Comparison of ENCODE assay signal across 13 mouse cellular contexts in the genomic region with DNA sequence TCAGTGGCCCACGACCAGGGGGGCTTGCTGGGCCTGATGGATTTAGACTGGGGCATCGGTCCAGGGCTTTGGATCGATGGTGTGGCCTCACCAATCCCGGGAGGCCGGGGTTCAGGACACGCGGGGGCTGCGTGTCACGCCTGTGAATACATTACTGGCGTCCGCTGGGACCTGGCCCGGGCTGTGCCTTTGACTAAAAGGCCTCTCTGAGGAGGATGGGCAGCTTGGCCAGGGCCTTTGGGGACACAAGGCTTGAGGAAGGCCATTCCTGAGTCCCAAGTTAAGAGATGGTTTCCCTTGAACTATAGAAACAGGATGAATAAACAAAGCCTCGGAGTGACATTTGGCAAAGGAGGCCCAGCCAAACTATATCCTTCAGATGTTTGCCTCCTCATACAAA. TPM values are rescaled to one million over a fixed set of nuclear protein-coding genes. Genes with fewer than 3 reads are reported as not detected.
A peak's percentile ranks its signal among the peaks of the same experiment; 100 is the strongest.
DNase-seq lines count a peak whose midpoint lies in the region; ATAC-seq and TF ChIP-seq lines count a peak whose summit lies in the region.
"Had no signal": no experiment of that assay in that cellular context is flagged by ENCODE, and none has a peak within 500 bp of the region (broad histone marks: within the 10 kb centered on the region; RNA-seq: fewer than 3 reads in every experiment).

No protein-coding gene starts in this region.

- TF ChIP-seq EP300 in liver, postnatal 0 days (IDR thresholded peaks at IDR 0.05; ENCODE audit: low read depth): no peak

- intact Hi-C loops in heart, postnatal 25 days (cut with DNase I): no loop called here

- H3K27ac ChIP-seq in forebrain, embryonic 13.5 days: peak overlapping the region; percentile 10; the same call in 1 of the 2 replicates
- no peak overlapping the region for H3K27ac ChIP-seq in forebrain, embryonic 16.5 days (ENCODE audit: low read length)
- peak overlapping the region; percentile 80 for H3K27ac ChIP-seq in hindbrain, embryonic 11.5 days (ENCODE audit: low read depth, low read length)
- peak overlapping the region; percentile 79 for H3K27ac ChIP-seq in liver, postnatal 0 days (ENCODE audit: low read depth)
- peak overlapping the region; percentile 32; the same call in 1 of the 2 replicates for H3K27ac ChIP-seq in neural tube, embryonic 12.5 days
- no peak overlapping the region for H3K27ac ChIP-seq in kidney, embryonic 15.5 days

- DNase-seq in hindbrain, embryonic 11.5 days (ENCODE audit: low spot score): peak; percentile 52
- peak; percentile 60 for DNase-seq in liver, postnatal 0 days
- no peak for DNase-seq in right cerebral cortex, postnatal 4 days
- DNase-seq in heart, postnatal 25 days (ENCODE audit: low spot score): no peak
- DNase-seq: cerebellum, postnatal 36 days; gastrocnemius, postnatal 25 days; right cerebral cortex, adult 18-20 months; thymus, postnatal 36 days had no signal

- no peak overlapping the region for H3K9ac ChIP-seq in forebrain, embryonic 13.5 days
- H3K9ac ChIP-seq in forebrain, embryonic 16.5 days (replicated peaks; ENCODE audit: low read depth, low read length): no peak overlapping the region
- H3K9ac ChIP-seq in hindbrain, embryonic 11.5 days (ENCODE audit: low read depth, low read length): 0 out of 2 replicates have a peak overlapping the region, but pooled peaks have one; percentile 16
- no peak overlapping the region for H3K9ac ChIP-seq in liver, postnatal 0 days (replicated peaks)
- H3K9ac ChIP-seq in neural tube, embryonic 12.5 days: 0 out of 2 replicates have a peak overlapping the region, but pooled peaks have one; percentile 17
- H3K9ac ChIP-seq in kidney, embryonic 15.5 days: no peak overlapping the region

- no peak overlapping the region for H3K4me3 ChIP-seq in forebrain, embryonic 13.5 days
- H3K4me3 ChIP-seq in forebrain, embryonic 16.5 days (replicated peaks; ENCODE audit: low read length): no peak overlapping the region
- no peak overlapping the region for H3K4me3 ChIP-seq in hindbrain, embryonic 11.5 days (ENCODE audit: low read depth, low read length)
- H3K4me3 ChIP-seq in liver, postnatal 0 days (ENCODE audit: low read depth, low read length): peak overlapping the region; percentile 50
- no peak overlapping the region for H3K4me3 ChIP-seq in neural tube, embryonic 12.5 days
- H3K4me3 ChIP-seq in kidney, embryonic 15.5 days (replicated peaks): no peak overlapping the region

- 72% methylated on average over 13 of the region's 13 CpGs for WGBS in forebrain, embryonic 13.5 days
- WGBS in forebrain, embryonic 16.5 days: 62% methylated on average over 13 of the region's 13 CpGs
- WGBS in hindbrain, embryonic 11.5 days: 40% methylated on average over 13 of the region's 13 CpGs
- WGBS in liver, postnatal 0 days (ENCODE audit: insufficient replicate concordance): 50% methylated on average over 13 of the region's 13 CpGs
- WGBS in neural tube, embryonic 12.5 days: 36% methylated on average over 13 of the region's 13 CpGs
- WGBS in kidney, embryonic 15.5 days: 24% methylated on average over 13 of the region's 13 CpGs

- no peaks in the 10 kb centered on the region for H3K27me3 ChIP-seq in forebrain, embryonic 13.5 days
- no peaks in the 10 kb centered on the region for H3K27me3 ChIP-seq in forebrain, embryonic 16.5 days (replicated peaks; ENCODE audit: control insufficient read depth, insufficient read depth, low read length)
- H3K27me3 ChIP-seq in hindbrain, embryonic 11.5 days (ENCODE audit: control insufficient read depth, insufficient read depth, low read length): no peaks in the 10 kb centered on the region
- no peaks in the 10 kb centered on the region for H3K27me3 ChIP-seq in liver, postnatal 0 days (ENCODE audit: insufficient read depth, low read length)
- no peaks in the 10 kb centered on the region for H3K27me3 ChIP-seq in neural tube, embryonic 12.5 days (replicated peaks)
- no peaks in the 10 kb centered on the region for H3K27me3 ChIP-seq in kidney, embryonic 15.5 days

- no peak overlapping the region for H3K4me2 ChIP-seq in forebrain, embryonic 13.5 days
- H3K4me2 ChIP-seq in forebrain, embryonic 16.5 days (ENCODE audit: low read length): no peak overlapping the region
- H3K4me2 ChIP-seq in hindbrain, embryonic 11.5 days (replicated peaks; ENCODE audit: low read depth, low read length): no peak overlapping the region
- H3K4me2 ChIP-seq in liver, postnatal 0 days (ENCODE audit: low read depth, low read length): peak overlapping the region; percentile 58
- peak overlapping the region; percentile 24 for H3K4me2 ChIP-seq in neural tube, embryonic 12.5 days (replicated peaks)
- no peak overlapping the region for H3K4me2 ChIP-seq in kidney, embryonic 15.5 days

- peaks cover 12% of the 10 kb centered on the region for H3K4me1 ChIP-seq in forebrain, embryonic 13.5 days
- H3K4me1 ChIP-seq in forebrain, embryonic 16.5 days (replicated peaks; ENCODE audit: control insufficient read depth, insufficient read depth, low read length): peaks cover 7% of the 10 kb centered on the region
- 0 out of 2 replicates have a peak, but pooled peaks cover 5% of the 10 kb centered on the region for H3K4me1 ChIP-seq in hindbrain, embryonic 11.5 days (replicated peaks; ENCODE audit: control insufficient read depth, insufficient read depth, low read length)
- H3K4me1 ChIP-seq in liver, postnatal 0 days (ENCODE audit: insufficient read depth): no peaks in the 10 kb centered on the region
- H3K4me1 ChIP-seq in neural tube, embryonic 12.5 days: peaks cover 43% of the 10 kb centered on the region
- peaks cover 35% of the 10 kb centered on the region for H3K4me1 ChIP-seq in kidney, embryonic 15.5 days

- ATAC-seq in forebrain, embryonic 13.5 days: no peak
- ATAC-seq in forebrain, embryonic 16.5 days: no peak
- peak; percentile 69 for ATAC-seq in hindbrain, embryonic 11.5 days (ENCODE audit: low FRiP score)
- peak; percentile 53 for ATAC-seq in liver, postnatal 0 days
- 0 out of 2 replicates have a peak, but pooled peaks have one; percentile 25 for ATAC-seq in neural tube, embryonic 12.5 days (ENCODE audit: low FRiP score, low read depth)
- no peak for ATAC-seq in kidney, embryonic 15.5 days (replicated peaks; ENCODE audit: low FRiP score)
- ATAC-seq: lung, postnatal 0 days had no signal

- no peaks in the 10 kb centered on the region; the same call in 1 of the 2 replicates for H3K9me3 ChIP-seq in forebrain, embryonic 13.5 days (replicated peaks)
- no peaks in the 10 kb centered on the region for H3K9me3 ChIP-seq in forebrain, embryonic 16.5 days (ENCODE audit: control insufficient read depth, low read length)
- H3K9me3 ChIP-seq in hindbrain, embryonic 11.5 days (ENCODE audit: control insufficient read depth, low read length): no peaks in the 10 kb centered on the region
- H3K9me3 ChIP-seq in liver, postnatal 0 days (ENCODE audit: low read length): no peaks in the 10 kb centered on the region
- H3K9me3 ChIP-seq in neural tube, embryonic 12.5 days: peaks cover 4% of the 10 kb centered on the region
- H3K9me3 ChIP-seq in kidney, embryonic 15.5 days (replicated peaks): no peaks in the 10 kb centered on the region

- TF ChIP-seq CTCF in liver, postnatal 0 days (IDR thresholded peaks at IDR 0.05; ENCODE audit: low read depth): no peak

- peaks cover 8% of the 10 kb centered on the region; the same call in 1 of the 2 replicates for H3K36me3 ChIP-seq in forebrain, embryonic 13.5 days (ENCODE audit: poor library complexity, severe bottlenecking)
- no peaks in the 10 kb centered on the region for H3K36me3 ChIP-seq in forebrain, embryonic 16.5 days (ENCODE audit: control insufficient read depth, insufficient read depth)
- no peaks in the 10 kb centered on the region for H3K36me3 ChIP-seq in hindbrain, embryonic 11.5 days (ENCODE audit: control insufficient read depth, insufficient read depth, low read length)
- H3K36me3 ChIP-seq in liver, postnatal 0 days (replicated peaks; ENCODE audit: insufficient read depth, low read length): no peaks in the 10 kb centered on the region
- H3K36me3 ChIP-seq in neural tube, embryonic 12.5 days: peaks cover 4% of the 10 kb centered on the region
- H3K36me3 ChIP-seq in kidney, embryonic 15.5 days: no peaks in the 10 kb centered on the region; the same call in 1 of the 2 replicates

RNA-seq across cellular contexts. Expression of gene Cux2, which starts 32.6 kb away (rescaled TPM):
- polyA plus RNA-seq in forebrain, embryonic 13.5 days (2015; fragmentation: Nextera tagmentation; extraction: Ambion mirVana): 16.9 and 17.9 TPM in 2 replicates
- 32.0 and 36.2 TPM in 2 replicates for polyA plus RNA-seq in forebrain, embryonic 16.5 days (2015; fragmentation: Nextera tagmentation; extraction: Ambion mirVana)
- 13.7 and 17.4 TPM in 2 replicates for polyA plus RNA-seq in hindbrain, embryonic 11.5 days (2014; fragmentation: Nextera tagmentation; extraction: Ambion mirVana)
- polyA plus RNA-seq in liver, postnatal 0 days (2015; fragmentation: Nextera tagmentation; extraction: Ambion mirVana): 3.5 and 3.6 TPM in 2 replicates
- polyA plus RNA-seq in neural tube, embryonic 12.5 days (2016; fragmentation: Nextera tagmentation; extraction: Ambion mirVana): 24.2 and 25.0 TPM in 2 replicates
- 8.7 and 9.9 TPM in 2 replicates for polyA plus RNA-seq in kidney, embryonic 15.5 days (2015; fragmentation: Nextera tagmentation; extraction: Ambion mirVana)
- 10 to 100 TPM; 23.7 to 29.0 TPM for total RNA-seq in heart, postnatal 25 days (2021)

Comparison
In these comparisons a context has a peak if more than half of its experiments do, and no peak if none do; other contexts are left out.
1. H3K27ac ChIP-seq: peak in forebrain, embryonic 13.5 days (single experiment), hindbrain, embryonic 11.5 days (single experiment), liver, postnatal 0 days (single experiment) and neural tube, embryonic 12.5 days (single experiment); none in forebrain, embryonic 16.5 days (single experiment) and kidney, embryonic 15.5 days (single experiment).
2. ATAC-seq: peak in hindbrain, embryonic 11.5 days (single experiment), liver, postnatal 0 days (single experiment) and neural tube, embryonic 12.5 days (single experiment); none in forebrain, embryonic 13.5 days (single experiment), forebrain, embryonic 16.5 days (single experiment) and kidney, embryonic 15.5 days (single experiment).
3. H3K4me2 ChIP-seq: peak in liver, postnatal 0 days (single experiment) and neural tube, embryonic 12.5 days (single experiment); none in forebrain, embryonic 13.5 days (single experiment), forebrain, embryonic 16.5 days (single experiment), hindbrain, embryonic 11.5 days (single experiment) and kidney, embryonic 15.5 days (single experiment).
4. H3K9ac ChIP-seq: peak in hindbrain, embryonic 11.5 days (single experiment) and neural tube, embryonic 12.5 days (single experiment); none in forebrain, embryonic 13.5 days (single experiment), forebrain, embryonic 16.5 days (single experiment), liver, postnatal 0 days (single experiment) and kidney, embryonic 15.5 days (single experiment).
5. DNase-seq: peak in hindbrain, embryonic 11.5 days (single experiment) and liver, postnatal 0 days (single experiment); none in right cerebral cortex, postnatal 4 days (single experiment) and heart, postnatal 25 days (single experiment).